Mouse (Mus musculus) myocyte (in vitro differentiated cells): ENCODE data around the gene Myo1e.

ENCODE experiments used
- CEBPB ChIP-seq: IDR thresholded peaks from 2 replicates; pipeline ENCODE4 v1.6.1; 2011; ENCODE audit warnings: mild to moderate bottlenecking, moderate library complexity; ENCODE audit not compliant: poor library complexity, insufficient read depth, severe bottlenecking
- E2F4 ChIP-seq: IDR thresholded peaks from one replicate; pipeline ENCODE4 v1.6.1; 2011; ENCODE audit warnings: mild to moderate bottlenecking, control low read depth, moderate library complexity; ENCODE audit not compliant: insufficient read depth
- MAX ChIP-seq: IDR thresholded peaks from one replicate; pipeline ENCODE4 v1.6.1; 2011; ENCODE audit warnings: low read depth, mild to moderate bottlenecking, control low read depth
- MYOD1 ChIP-seq, 3 experiments: IDR thresholded peaks; one replicate each; pipeline ENCODE4 v1.6.1; 2011; ENCODE audit warnings: control low read depth in 2 of 3, low read depth in 2 of 3, mild to moderate bottlenecking in 2 of 3, moderate library complexity in 1 of 3; ENCODE audit not compliant: insufficient read length in 2 of 3, control insufficient read depth in 1 of 3
- MYOG ChIP-seq, 3 experiments: IDR thresholded peaks; one replicate each; pipeline ENCODE4 v1.6.1; 2011; ENCODE audit warnings: control low read depth in 2 of 3, low read depth in 2 of 3, mild to moderate bottlenecking in 2 of 3; ENCODE audit not compliant: insufficient read length in 2 of 3, control insufficient read depth in 1 of 3, insufficient read depth in 1 of 3
- POLR2A ChIP-seq: IDR thresholded peaks from one replicate; pipeline ENCODE4 v1.6.1; 2011; ENCODE audit warnings: low read depth, mild to moderate bottlenecking, control low read depth, moderate library complexity; ENCODE audit not compliant: insufficient read length
- POLR2AphosphoS2 ChIP-seq: IDR thresholded peaks from one replicate; pipeline ENCODE4 v1.6.1; 2011; ENCODE audit warnings: low read depth, control low read depth; ENCODE audit not compliant: insufficient read length
- REST ChIP-seq: IDR thresholded peaks from one replicate; pipeline ENCODE4 v1.6.1; 2011; ENCODE audit warnings: mild to moderate bottlenecking, control low read depth, moderate library complexity; ENCODE audit not compliant: insufficient read depth, insufficient read length
- SRF ChIP-seq: IDR thresholded peaks from one replicate; pipeline ENCODE4 v1.6.1; 2011; ENCODE audit warnings: low read depth; ENCODE audit not compliant: control insufficient read depth, insufficient read length
- TCF12 ChIP-seq: IDR thresholded peaks from one replicate; pipeline ENCODE4 v1.6.1; 2011; ENCODE audit warnings: mild to moderate bottlenecking, control low read depth; ENCODE audit not compliant: poor library complexity, insufficient read depth, severe bottlenecking
- TCF3 ChIP-seq: IDR thresholded peaks from one replicate; pipeline ENCODE4 v1.6.1; 2011; ENCODE audit warnings: low read depth, control low read depth; ENCODE audit not compliant: insufficient read length
- USF1 ChIP-seq: IDR thresholded peaks from one replicate; pipeline ENCODE4 v1.6.1; 2011; ENCODE audit warnings: low read depth, mild to moderate bottlenecking, control low read depth, moderate library complexity

DNA sequence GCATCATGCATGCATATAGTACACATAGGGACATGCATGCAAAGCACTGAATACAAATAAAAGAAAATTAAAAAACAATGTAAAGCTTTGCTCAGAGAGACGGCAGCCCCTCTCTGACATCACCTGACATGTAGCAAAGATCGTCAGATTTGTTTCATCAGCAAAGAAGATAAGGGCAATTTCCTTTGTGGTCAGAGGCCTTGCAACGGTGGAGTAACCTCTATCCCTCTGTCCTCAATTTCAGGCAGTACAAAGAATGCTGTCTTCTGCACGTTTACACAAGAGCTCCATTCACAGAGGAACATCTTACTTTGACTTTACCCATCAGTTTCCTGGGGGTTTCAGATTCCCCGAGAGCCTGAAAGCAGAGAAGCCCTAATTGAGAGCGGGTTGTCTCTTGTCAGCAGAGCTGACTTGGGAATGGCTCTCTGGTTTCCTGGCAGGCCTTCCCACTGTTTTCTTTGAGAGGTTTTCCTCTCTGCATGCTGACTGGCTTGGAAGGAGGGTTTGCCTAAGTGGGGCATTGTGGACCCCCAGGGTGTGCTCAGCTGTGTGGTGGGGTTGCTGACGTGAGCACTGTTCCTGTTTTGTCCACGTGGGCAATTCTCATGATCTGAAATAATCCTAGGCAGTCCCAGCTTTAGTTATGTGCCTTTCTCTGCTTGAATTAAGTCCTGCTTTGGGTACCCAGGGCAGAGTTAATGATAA, 144.6 kb downstream of the Myo1e start:
- no peak for TF ChIP-seq POLR2A
- no peak for TF ChIP-seq MAX
- TF ChIP-seq POLR2AphosphoS2: no peak
- TF ChIP-seq USF1: no peak
- no peak for TF ChIP-seq TCF3
- no peak for TF ChIP-seq REST
- TF ChIP-seq MYOD1 (IDR thresholded peaks at IDR 0.05; ENCODE audit: control insufficient read depth in 1 of 3, insufficient read length in 2 of 3, low read depth in 2 of 3): no peak
- TF ChIP-seq TCF12: no peak
- TF ChIP-seq MYOG (IDR thresholded peaks at IDR 0.05; ENCODE audit: control insufficient read depth in 1 of 3, insufficient read depth in 1 of 3, insufficient read length in 2 of 3, low read depth in 2 of 3): no peak
- TF ChIP-seq E2F4: no peak
- no peak for TF ChIP-seq CEBPB
- no peak for TF ChIP-seq SRF
